Mouse (Mus musculus): ENCODE measurements around the gene Nckap5.

GRCm38 (mm10) chr1:126557791-126558294, 272.8 kb downstream of the Nckap5 start:
- no peak for TF ChIP-seq GATA1 (IDR thresholded peaks at IDR 0.05; ENCODE audit: borderline replicate concordance, low read length)
- TF ChIP-seq FLI1 (IDR thresholded peaks at IDR 0.05; ENCODE audit: low read length), result no peak

All from megakaryocyte, embryonic 14.5 days (primary cell).